Mouse (Mus musculus) G1E (cell line): ENCODE data around the gene Asb8. TPM values are rescaled to one million over a fixed set of nuclear protein-coding genes. Genes with fewer than 3 reads are reported as not detected.
A peak's percentile ranks its signal among the peaks of the same experiment; 100 is the strongest.

ENCODE experiments used
- ATAC-seq: 2 replicates; pipeline ENCODE4 v1.8.0; 2016; ENCODE audit warnings: mild to moderate bottlenecking; ENCODE audit not compliant: insufficient number of reproducible peaks, poor library complexity, low FRiP score, severe bottlenecking; ENCODE audit errors: extremely low read depth
- DNase-seq: peaks from one replicate; pipeline ENCODE4 v3.0.0; 2012; ENCODE audit warnings: low spot score
- H3K27me3 ChIP-seq: 2 replicates; pipeline ENCODE4 v1.6.1; 2012; ENCODE audit warnings: mild to moderate bottlenecking, low read length, inconsistent platforms; ENCODE audit not compliant: insufficient read depth
- H3K36me3 ChIP-seq: replicated peaks from 2 replicates; pipeline ENCODE3; 2012; ENCODE audit warnings: mild to moderate bottlenecking, inconsistent platforms
- H3K4me1 ChIP-seq: 2 replicates; pipeline ENCODE4 v1.6.1; 2012; ENCODE audit warnings: low read depth, low read length, inconsistent platforms, mixed read lengths; ENCODE audit not compliant: insufficient read depth
- H3K4me3 ChIP-seq: 2 replicates; pipeline ENCODE4 v1.5.1; 2012; ENCODE audit warnings: low read depth, mild to moderate bottlenecking, inconsistent platforms, low read length, moderate library complexity, mixed read lengths
- H3K9me3 ChIP-seq: replicated peaks from 2 replicates; pipeline ENCODE4 v1.6.1; 2012; ENCODE audit warnings: inconsistent platforms
- CTCF ChIP-seq: IDR thresholded peaks from 2 replicates; pipeline ENCODE4 v1.5.1; 2012; ENCODE audit warnings: low read depth, low read length, inconsistent platforms, mixed read lengths
- GATA1 ChIP-seq: IDR thresholded peaks from 2 replicates; pipeline ENCODE4 v1.6.1; 2012; ENCODE audit warnings: borderline replicate concordance, low read length, inconsistent platforms, mixed read lengths
- GATA2 ChIP-seq: IDR thresholded peaks from 2 replicates; pipeline ENCODE4 v1.6.1; 2012; ENCODE audit warnings: low read depth, low read length, inconsistent platforms, borderline replicate concordance
- POLR2AphosphoS5 ChIP-seq: IDR thresholded peaks from 2 replicates; pipeline ENCODE4 v1.6.1; 2012; ENCODE audit warnings: low read depth, low read length, inconsistent platforms; ENCODE audit not compliant: insufficient replicate concordance
- TAL1 ChIP-seq: conservative IDR thresholded peaks from 2 replicates; pipeline ENCODE4 v1.6.1; 2012; ENCODE audit warnings: low read depth, low read length, inconsistent platforms, mixed read lengths
- polyA plus RNA-seq: library from polyadenylated mRNA; stranded (reverse); fragments of >175 nt; gene quantifications from 2 replicates; pipeline ENCODE4 v1.2.3, GENCODE M21; 2012
- total RNA-seq, 2 experiments: library from RNA; stranded (forward) in 1 of 2; stranded (reverse) in 1 of 2; fragments of 200-1000 nt in 1 of 2; fragments of >200 nt in 1 of 2; fragmentation: Nextera tagmentation in 1 of 2; gene quantifications; 2 replicates each; pipeline ENCODE4 v1.2.3; 2014 to 2017

Gene Asb8
- total and polyA plus RNA-seq, 3 experiments = 5.1 to 37.5 (median 30.4) TPM

- H3K4me1 ChIP-seq = no peaks in the 10 kb centered on the region; the same call in 1 of the 2 replicates
- TF ChIP-seq GATA1 = no peak
- no peak for TF ChIP-seq CTCF
- TF ChIP-seq GATA2 = no peak
- TF ChIP-seq POLR2AphosphoS5 = no peak
- no peak for TF ChIP-seq TAL1
- ATAC-seq = no peak
- no peaks in the 10 kb centered on the region for H3K9me3 ChIP-seq
- H3K4me3 ChIP-seq = no peak overlapping the region
- peaks cover 12% of the 10 kb centered on the region for H3K27me3 ChIP-seq
- DNase-seq = no peak
- no peaks in the 10 kb centered on the region for H3K36me3 ChIP-seq
These were observed 12.5 kb downstream of the Asb8 start for GRCm38 (mm10) chr15:98152916-98153315.

GRCm38 (mm10) chr15:98149166-98149602 lies 16.2 kb downstream of the Asb8 start:
- peaks cover 10% of the 10 kb centered on the region for H3K4me1 ChIP-seq
- DNase-seq (no peak), ATAC-seq (no peak)
- H3K4me3 ChIP-seq = no peak overlapping the region
- peaks cover 5% of the 10 kb centered on the region for H3K27me3 ChIP-seq
- TF ChIP-seq GATA1 (no peak), GATA2 (no peak), TAL1 (no peak), POLR2AphosphoS5 (no peak), CTCF (no peak)
- no peaks in the 10 kb centered on the region for H3K36me3 ChIP-seq
- no peaks in the 10 kb centered on the region for H3K9me3 ChIP-seq

GRCm38 (mm10) chr15:98148356-98148755 lies 17.1 kb downstream of the Asb8 start:
- Histone ChIP-seq H3K36me3 (peaks cover under 1% of the 10 kb centered on the region), H3K27me3 (peaks cover 5% of the 10 kb centered on the region), H3K4me1 (peaks cover 10% of the 10 kb centered on the region), H3K9me3 (no peaks in the 10 kb centered on the region), H3K4me3 (no peak overlapping the region)
- TF ChIP-seq TAL1 = no peak
- no peak for TF ChIP-seq GATA2
- no peak for TF ChIP-seq CTCF
- DNase-seq (no peak), ATAC-seq (no peak)

- DNase-seq (peak; percentile 96), ATAC-seq (peak; percentile 81)
- H3K36me3 ChIP-seq = peaks cover 24% of the 10 kb centered on the region
These were observed 19.8 kb downstream of the Asb8 start for GRCm38 (mm10) chr15:98145559-98146181.

GRCm38 (mm10) chr15:98144861-98145507 lies 20.4 kb downstream of the Asb8 start:
- Histone ChIP-seq H3K27me3 (no peaks in the 10 kb centered on the region), H3K36me3 (peaks cover 31% of the 10 kb centered on the region), H3K9me3 (no peaks in the 10 kb centered on the region), H3K4me1 (peaks cover 17% of the 10 kb centered on the region), H3K4me3 (peak overlapping the region; percentile 91)
- TF ChIP-seq GATA2 (no peak), GATA1 (no peak), POLR2AphosphoS5 (no peak), TAL1 (no peak), CTCF (no peak)
- no peak for ATAC-seq
- peak; percentile 30 for DNase-seq

More at GRCm38 (mm10) chr15:98145559-98146181, 19.8 kb downstream of the Asb8 start:
- no peaks in the 10 kb centered on the region for H3K9me3 ChIP-seq
- H3K4me3 ChIP-seq = peak overlapping the region; percentile 91
- H3K4me1 ChIP-seq = peaks cover 16% of the 10 kb centered on the region
- peaks cover 3% of the 10 kb centered on the region for H3K27me3 ChIP-seq
- TF ChIP-seq GATA1 (no peak), TAL1 (no peak), GATA2 (no peak), CTCF (no peak), POLR2AphosphoS5 (no peak)

GRCm38 (mm10) chr15:98142515-98142914 lies 22.9 kb downstream of the Asb8 start:
- DNase-seq (no peak), ATAC-seq (no peak)
- Histone ChIP-seq H3K27me3 (no peaks in the 10 kb centered on the region), H3K36me3 (peaks cover 52% of the 10 kb centered on the region), H3K4me3 (no peak overlapping the region), H3K9me3 (no peaks in the 10 kb centered on the region), H3K4me1 (peaks cover 25% of the 10 kb centered on the region)
- TF ChIP-seq CTCF (no peak), GATA2 (no peak), GATA1 (no peak), TAL1 (no peak), POLR2AphosphoS5 (no peak)
